Mouse (Mus musculus): ENCODE measurements around the gene Ints7. TPM values are rescaled to one million over a fixed set of nuclear protein-coding genes. Genes with fewer than 3 reads are reported as not detected.

Gene Ints7
- total RNA-seq (2021), result 10 to 100 TPM; 11.9 to 17.7 TPM
- long read RNA-seq, experiment 1, full-length matches to known transcripts, result 12 of 14 reads
- long read RNA-seq, experiment 1, partial matches to known transcripts, result 1 of 14 reads
- long read RNA-seq, experiment 1, other reads (novel, unspliced or antisense), result 1 of 14 reads
- long read RNA-seq, experiment 2, full-length matches to known transcripts, result 13 of 15 reads
- long read RNA-seq, experiment 2, partial matches to known transcripts, result 2 of 15 reads
- long read RNA-seq, experiment 2, other reads (novel, unspliced or antisense), result 0 of 15 reads

DNA sequence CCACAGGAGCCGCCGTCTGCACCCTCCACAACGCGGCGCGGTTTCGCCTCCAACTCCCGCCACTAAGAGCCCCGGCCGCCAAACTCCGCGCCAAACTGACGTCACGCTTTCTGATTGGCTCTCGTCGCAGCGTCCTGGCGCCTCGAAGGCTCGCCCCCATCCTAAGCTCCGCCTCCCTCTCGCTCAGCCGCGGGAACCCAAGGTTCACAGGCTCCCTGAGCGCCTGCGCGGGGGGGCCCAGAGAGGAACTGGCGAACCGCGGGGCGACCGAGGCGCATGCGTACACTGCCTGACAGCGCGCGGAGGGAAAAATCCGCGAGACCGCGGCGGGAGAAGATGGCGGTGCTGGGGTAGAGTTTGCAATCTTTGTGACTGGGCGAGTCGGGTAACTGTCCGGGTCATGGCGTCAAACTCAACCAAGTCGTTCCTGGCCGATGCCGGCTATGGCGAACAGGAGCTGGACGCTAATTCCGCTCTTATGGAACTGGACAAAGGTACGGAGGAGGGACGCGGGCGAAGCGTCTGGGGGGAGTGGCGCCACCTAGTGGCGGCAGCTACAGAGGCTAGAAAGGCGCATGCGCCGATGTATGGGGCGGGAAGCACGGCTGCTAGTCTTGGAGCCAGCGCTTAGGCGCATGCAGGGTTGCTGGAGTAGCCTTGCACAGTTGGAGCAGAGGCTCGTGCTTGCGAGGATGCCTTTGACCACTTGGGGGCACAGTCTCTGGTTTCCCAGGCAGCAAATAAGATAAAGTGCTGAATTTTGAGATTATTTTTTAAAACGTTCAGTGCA lies at the start of gene Ints7, which contains the start of gene Dtl:
Gene Ints7, plus strand, starts transcription at position 179 of the 790 bp plus-strand sequence.
Gene Dtl, minus strand, starts transcription at position 87 of the 790 bp plus-strand sequence.
- DNase-seq, result peak; percentile 99

DNA sequence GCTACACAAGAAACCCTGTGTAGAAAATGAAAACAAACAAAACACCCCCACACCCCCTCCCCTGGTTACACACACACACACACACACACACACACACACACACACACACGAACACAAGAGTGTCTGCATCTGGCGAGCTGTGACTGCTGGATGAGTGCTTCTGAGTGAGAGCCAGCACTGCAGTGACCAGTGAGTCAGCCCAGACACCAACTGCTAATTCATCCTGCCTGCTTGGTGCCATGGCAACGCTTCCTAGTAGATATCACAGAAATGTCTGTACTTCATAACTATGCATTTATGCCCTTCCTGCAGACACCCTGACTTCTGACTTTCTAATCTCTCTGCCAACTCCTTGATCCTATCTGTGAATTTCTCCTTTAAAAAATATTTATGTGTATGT lies 48.3 kb upstream of the Ints7 start:
- no peak for DNase-seq

DNA sequence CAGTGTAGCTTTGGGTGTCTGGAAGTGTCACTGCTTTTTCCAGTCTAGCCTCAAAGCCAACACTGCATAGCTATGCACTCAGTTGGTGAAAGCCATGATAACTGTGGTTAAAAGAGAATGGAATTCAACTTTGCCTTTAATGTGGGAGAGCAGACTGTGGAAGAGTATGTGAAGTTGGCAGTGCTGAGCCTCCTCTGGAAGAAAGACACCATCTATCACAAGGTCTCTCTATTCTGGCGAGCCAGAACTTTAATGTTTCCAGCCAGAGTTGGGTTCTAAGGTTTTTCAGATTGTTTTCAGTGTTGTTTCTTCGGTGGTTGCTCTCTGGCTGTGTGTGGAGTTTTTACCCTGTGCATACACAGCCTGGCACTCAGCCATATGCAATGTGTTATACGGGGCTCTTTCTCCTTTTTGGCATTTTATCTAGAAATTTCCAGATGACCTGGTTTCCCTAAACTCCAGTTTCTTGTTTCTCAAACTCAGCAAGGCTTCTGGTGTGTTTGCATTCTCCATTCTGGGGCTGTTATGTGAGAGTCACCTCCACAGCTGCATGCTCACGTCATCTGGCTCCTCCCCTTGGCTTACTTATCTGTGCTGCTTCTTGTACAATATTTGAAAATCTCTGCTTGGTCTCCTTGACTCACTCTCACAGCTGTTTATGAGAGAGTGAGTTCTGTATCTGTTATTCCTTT lies 47.4 kb upstream of the Ints7 start:
- peak; percentile 29 for DNase-seq

DNA sequence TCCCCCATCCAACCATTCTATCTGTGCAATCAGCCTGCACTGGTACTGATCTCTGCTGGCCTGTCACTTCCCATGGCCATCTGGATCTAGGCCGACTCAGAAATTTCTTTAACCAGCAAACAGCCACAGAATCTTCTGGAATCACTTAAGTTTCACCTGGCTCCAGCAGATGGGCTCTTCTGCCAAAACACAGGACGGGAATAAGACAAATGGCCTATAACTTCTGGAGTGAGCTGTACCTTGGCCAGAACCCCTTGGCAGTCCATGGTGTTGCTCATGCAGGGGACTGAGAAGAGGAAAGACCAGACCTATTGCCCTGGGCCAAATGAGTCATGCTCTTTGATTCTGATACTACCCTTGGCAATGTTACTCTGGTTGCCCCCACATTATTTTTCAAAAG lies 46.0 kb upstream of the Ints7 start:
- DNase-seq, result peak; percentile 50

DNA sequence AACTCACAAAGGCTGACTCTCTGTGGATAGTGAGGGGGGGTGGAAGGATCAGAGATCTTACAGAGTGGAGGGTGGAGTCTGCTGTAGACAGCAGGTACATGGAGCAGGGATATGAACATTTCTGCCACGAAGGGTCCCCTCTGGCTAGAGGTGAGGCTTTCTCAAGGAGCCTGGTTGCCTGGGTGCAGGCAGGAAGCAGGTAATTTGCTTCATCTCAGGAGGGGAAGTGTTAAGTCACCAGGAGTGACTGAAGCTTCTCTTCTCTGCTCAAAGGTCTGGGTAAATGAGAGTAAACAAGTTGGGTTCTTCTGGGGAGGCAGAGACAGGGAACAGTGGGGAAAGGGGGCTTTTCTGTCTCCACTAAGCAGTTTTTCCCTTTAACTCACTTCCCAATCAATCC lies 44.4 kb upstream of the Ints7 start:
- no peak for DNase-seq

DNA sequence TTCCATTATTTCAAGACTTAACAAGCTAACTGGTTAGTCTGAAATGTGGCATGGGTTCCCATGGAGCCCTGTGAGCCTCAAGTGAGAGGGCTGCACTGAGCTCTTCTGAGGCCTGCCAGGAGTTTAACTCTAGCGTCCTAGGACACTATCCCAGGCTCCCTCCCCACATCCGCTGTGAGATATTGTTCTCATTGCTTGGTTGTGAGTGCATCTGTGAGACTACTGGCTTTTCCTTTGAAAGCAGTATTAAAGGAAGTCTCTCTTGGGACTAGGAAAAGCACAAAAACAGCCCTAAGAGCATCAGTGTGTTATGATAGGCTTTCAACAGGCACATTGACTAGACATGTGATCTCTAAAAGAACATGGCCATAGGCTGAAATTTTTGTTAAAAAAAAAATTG lies 40.5 kb upstream of the Ints7 start:
- no peak for DNase-seq

DNA sequence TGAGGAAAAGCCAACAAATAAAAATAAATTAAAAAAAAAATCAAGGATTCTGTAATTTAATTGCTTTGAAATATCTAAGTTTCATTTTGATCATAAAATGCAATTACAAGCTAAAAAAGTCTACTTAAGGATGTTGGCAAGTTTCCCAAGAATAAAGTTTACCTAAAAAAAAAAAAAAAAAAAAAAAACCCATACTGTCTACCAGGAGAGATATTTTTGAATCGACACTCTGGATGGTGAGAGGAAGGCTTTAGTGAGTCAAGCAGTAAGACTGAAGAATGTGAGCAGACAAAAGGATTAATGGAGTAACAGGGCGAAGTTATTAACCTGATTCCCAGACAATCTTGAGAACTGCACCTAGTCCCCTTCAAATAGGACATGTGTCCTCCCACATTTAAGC lies 35.1 kb upstream of the Ints7 start:
- no peak for DNase-seq

DNA sequence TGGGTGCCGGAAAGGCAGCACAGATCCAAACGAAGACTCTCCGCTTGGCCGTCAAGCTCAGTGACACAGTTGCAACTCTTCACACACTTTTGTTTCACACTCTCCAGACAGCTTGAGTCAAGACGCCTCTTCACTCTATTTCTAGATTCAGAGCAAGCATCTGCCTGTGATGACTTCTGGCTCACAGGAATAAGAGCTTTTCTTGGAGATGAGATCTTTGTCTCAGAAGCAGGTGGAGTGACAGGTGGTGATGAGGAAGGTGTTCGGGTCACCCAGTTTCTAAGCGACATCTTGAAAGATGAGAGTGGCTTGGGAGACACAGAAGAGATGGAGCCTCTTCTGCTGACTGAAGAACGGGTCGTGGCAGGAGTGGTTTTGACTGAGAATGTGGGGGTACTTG lies 34.4 kb upstream of the Ints7 start:
- no peak for DNase-seq

DNA sequence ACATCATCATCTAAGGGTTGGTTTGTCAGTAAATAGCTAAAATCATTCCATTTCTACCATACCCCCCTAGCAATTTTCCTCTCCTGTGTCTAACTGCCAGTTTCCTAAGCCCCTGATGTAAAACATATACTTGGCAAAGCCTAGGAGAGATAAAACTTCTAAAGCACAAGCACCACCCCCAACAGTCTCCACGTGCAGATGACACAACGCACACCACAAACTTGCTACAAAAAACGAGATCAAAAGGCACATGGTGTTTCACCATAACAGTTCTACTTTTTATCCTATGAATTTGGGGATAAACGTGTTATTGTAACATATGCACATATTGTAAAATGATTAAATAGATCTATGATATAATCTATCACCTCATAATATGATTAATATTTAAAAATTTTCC lies 33.8 kb upstream of the Ints7 start:
- DNase-seq, result no peak

DNA sequence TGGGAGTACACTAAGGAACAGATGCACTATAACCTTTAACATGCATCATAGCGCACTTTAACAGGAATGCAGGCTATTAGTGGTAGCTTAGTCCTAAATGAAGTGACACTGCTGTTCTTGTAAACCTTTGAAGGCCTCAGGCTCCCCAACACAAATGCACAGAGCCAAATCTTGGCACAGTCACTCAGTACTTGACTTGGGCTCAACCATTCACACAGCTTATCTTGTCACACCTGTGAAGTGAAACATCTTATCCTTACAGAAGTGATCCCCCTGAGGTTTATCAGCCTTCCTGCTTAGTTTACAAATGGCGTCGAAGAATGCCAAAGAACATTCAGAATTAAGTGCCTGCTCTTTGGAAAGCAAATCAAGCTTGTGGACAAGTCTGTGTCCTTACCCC lies 31.7 kb upstream of the Ints7 start:
- DNase-seq, result no peak

DNA sequence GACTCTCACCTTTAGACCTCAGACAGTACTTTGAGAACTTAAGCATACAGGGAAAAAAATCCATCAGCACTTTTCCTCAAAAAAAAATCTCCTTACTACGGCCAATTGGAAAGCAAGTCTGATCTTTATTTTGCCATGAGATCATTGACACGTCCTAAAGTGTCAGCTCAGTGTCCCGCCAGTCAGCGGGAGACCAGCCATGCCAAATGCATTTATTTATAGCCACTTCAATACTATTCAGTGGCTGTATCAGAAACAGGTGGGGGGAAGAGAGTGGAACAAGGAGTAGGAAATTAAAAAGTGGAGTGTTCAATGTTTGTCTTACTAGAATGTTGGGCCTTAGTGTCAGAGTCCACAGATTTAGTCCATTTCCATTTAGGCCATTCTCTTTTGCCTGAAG lies 24.6 kb upstream of the Ints7 start:
- no peak for DNase-seq

DNA sequence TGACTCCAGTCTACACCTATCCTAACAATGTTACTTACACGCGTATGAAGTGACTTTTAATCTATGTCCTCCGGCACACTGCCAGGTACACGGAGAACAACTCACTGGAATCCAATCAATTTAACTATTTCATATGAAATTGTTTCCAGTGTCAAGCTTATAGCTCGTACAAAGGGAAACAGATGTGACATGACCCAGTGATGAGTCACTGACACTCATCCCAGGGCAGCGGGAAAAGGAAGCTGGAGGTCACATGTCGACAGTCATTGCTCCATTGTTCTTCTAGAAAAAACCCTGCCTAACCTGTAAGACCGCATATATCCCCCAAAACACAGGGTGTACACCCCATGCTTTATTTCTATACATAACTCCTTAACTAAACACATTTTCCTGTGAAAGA lies 18.3 kb upstream of the Ints7 start:
- DNase-seq, result no peak

DNA sequence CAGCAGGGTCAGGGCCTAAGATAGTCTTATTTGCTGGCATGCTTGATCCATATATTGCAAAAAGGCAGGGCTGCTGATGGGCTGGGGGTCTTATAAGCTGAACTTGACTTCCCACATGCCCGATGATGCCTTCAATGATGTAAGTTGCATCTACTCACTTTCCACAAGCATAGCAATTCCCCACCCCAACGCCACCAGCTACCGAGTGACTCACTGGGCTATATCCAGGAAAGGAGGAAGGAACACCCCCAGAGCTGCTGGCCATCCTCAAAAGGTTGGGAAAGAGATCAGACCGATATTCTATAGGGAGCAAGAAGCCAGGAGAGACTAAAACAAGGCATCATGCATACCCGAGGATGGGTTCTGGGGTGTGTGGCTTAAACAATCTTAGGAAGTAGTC lies 15.7 kb upstream of the Ints7 start:
- DNase-seq, result no peak

DNA sequence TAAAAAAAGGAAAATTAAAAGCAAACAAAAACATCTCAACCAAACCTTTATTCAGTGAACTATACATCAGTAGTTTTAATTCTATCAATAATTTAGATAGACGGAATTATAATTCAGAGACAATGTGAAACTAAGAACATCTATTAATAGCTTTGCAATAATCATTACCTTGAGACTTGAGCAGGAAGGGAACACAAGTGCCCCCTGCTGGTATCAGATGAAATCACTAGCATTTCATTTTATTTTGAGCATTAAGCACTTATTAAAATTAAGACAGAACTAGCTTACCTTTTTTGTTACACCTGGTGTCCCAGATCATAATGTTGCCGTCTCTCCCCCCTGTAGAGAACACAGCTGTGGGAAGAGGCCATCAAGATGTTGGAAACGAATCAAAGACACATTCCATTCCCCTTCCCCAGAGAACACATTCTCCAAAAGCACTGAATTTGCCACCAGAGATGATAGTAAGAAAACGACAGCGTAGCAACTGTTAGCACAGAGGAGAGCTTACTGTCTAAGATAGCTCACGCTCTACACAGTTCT lies 12.5 kb upstream of the Ints7 start:
- DNase-seq, result peak; percentile 15

DNA sequence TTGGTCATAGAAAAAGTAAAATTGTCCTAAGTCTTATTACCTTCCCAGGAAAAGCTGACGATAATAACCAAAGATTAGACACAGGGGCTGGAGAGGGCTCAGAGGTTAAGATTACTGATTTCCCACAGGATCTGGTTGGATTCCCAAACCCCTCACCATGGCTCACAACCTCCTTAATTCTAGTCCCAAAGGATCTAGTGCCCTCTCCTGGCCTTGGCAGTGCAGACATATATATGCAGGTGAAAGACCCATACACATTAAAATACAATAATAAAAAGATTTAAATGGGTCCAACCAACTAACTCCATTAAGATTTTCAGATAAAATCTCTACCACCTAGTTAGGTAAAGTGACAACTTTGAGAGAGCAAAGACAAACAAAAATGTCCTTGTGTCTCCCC lies 7.6 kb upstream of the Ints7 start:
- DNase-seq, result no peak

DNA sequence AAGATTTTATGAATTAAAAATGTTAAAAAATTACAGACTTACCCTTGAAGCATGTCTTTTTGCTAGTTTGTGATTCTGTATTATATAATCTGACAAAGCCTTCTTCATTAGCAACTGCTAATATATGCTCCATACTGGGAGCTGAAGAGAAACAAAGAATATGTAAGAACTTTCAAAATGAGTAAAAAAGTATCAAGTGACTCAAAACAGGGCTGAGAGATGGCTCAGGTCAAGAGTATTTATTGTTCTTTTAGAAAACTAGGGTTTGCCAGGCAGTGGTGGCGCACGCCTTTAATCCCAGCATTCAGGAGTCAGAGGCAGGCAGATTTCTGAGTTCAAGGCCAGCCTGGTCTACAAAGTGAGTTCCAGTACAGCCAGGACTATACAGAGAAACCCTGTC lies 5.8 kb upstream of the Ints7 start:
- no peak for DNase-seq

DNA sequence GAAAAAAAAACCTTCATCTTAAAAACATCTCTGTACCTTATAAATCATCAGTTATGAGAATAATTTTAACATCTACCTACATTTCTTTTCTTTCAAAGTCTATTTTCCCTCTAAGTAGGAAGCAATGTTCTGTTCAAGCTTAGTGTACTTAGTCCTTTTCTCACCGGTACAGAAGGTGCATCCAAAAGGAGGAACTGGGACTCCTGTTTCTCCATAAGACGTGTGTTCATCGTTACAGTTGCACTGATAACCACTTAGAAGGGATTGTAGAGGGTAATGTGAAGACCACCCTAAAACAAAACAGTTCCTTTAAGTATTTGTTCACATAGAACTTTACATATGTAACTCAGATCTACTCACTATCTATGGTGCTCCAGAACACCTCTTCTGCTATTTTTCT lies 5.0 kb upstream of the Ints7 start:
- DNase-seq, result no peak

DNA sequence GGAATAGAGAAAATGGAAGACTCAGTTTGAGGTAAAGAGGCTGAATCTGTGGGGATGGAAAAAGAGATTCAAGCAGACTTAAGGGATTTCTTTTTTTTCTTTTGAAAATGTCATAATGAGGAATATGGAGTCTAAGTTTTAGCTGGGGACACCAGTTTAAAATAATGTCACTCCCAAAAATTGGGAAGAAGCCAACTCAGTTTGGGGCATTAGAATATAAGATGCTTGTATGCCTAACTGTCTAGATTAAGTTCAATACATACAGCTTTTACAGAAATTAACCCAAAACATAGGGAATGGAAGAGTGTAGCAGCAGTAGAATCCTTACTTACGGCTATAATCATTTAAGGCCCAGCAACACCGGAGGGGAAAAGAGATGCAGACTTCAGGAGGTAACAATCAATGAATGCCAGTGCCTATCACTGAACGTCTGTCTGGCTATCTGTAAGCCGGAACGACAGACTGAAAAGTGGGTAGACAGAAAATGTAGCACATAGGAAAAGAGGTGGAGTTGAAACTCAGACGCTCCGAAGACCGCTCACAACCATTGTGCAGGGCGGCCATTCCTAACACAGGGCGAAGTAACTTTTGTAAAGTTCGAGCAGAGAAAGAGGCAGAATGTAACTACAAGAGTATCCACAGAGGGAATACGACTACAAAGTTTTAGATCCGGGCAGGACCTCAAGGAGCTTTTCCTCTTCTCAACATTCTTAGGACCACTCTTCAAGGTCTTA lies 1.4 kb upstream of the Ints7 start:
- no peak for DNase-seq

DNA sequence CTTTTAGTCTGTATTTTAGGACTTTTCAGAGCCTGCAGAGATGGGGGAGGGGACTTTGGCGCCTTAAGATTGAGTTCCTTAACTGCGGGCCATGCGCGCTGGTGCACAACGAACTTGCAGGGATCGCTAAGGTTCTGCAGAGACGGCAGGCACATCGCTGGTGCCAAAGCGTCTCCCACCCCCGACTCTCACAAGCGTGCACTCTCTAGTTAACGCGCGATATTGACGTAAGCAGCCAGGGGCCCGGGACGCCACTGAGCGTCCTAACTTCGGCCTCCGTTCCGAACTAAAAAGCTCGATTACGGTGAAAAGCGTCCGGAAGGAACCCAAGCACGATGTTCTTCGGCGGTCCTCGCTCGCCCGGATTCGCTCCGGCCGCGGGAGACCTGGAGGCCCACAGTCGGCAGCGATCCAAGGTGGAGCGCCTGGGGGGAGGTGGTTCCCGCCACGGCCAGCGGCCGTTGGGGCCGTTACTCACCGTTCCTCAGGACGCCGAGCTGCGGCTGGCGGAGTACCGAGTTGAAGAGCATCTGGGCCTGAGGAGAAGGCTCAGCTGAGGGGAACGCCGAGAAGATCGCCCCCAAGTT lies 472 bp upstream of the Ints7 start:
- no peak for DNase-seq

DNA sequence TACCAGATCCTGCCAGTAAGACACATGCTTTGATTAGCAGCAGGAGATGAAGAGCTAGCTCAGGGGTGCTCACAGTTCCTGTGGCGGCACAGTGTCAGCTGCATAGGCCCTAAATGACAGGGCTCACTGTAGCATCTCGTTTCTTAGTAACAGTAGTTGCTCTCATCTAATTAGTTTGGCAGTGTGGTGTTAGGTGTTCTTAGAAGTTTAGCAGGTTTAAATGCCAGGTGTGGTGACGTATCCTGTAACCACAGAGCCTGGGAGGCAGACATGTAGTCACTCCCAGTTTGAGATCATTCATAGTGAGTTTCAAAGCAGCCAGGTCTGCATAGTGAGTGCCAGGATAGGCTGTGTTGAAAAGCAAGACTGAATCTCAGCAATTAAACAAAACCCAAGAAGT lies 4.1 kb downstream of the Ints7 start:
- no peak for DNase-seq

DNA sequence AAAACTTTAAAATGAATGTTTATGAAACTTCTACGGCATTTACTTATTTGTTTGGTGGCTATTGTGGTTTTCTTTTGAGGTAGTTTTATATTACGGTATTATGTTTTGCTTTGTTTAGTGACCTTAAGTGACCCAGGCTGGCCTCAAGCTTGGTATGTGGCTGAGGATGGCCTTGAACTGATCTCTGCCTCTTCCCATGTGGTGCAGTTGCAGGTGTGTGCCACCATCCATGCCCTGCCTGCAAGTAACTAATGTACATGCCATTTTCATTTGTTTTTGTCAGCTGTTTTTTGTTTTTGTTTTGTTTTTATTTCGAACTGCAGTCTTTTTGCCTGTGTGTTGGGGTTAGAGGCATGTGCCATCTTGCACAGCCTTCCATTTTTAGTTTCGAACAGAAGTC lies 6.2 kb downstream of the Ints7 start:
- no peak for DNase-seq

DNA sequence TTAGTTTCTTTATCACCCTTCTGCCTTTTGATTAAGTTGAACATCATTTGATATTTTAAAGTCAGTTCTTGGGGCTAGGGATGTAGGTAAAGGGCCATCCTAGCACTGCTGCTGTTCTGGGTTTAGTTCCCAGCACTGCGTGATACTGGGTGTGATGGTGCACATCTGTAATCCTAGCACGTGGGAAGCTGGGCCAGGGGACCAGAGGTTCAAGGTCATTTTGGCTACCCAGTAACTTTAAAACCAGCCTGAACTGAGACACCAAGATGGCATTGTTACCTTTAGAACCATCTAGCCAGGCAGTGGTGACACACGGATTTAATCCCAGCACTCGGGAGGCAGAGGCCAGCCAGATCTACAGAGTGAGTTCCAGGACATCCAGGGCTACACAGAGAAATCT lies 8.4 kb downstream of the Ints7 start:
- DNase-seq, result no peak

Measured in gastrocnemius, postnatal 10 days (tissue).